Mouse (Mus musculus) hindbrain, embryonic 16.5 days (tissue): Measurements from ENCODE around the gene Srgap2. TPM values are rescaled to one million over a fixed set of nuclear protein-coding genes. Genes with fewer than 3 reads are reported as not detected.
"Not testable (repeated sequence)": the region's sequence is repeated elsewhere in the genome, so short reads cannot be mapped to it uniquely, and the experiment has no call there.

Experiments used
- ATAC-seq: fragments of 200-750 bp; cut with Nextera tagmentation; 2 replicates; pipeline ENCODE4 v1.8.0; 2017; ENCODE audit warnings: moderate TSS enrichment, moderate library complexity
- H3K27ac ChIP-seq: fragments of 300-500 bp; sonication (generic); 2 replicates; pipeline ENCODE4 v1.5.1; 2014; ENCODE audit warnings: low read depth, mild to moderate bottlenecking, control low read depth, low read length, moderate library complexity
- H3K27me3 ChIP-seq: fragments of 300-500 bp; sonication (generic); replicated peaks from 2 replicates; pipeline ENCODE4 v1.6.1; 2014; ENCODE audit warnings: low read length; ENCODE audit not compliant: control insufficient read depth, insufficient read depth
- H3K36me3 ChIP-seq: fragments of 300-500 bp; sonication (generic); 2 replicates; pipeline ENCODE4 v1.6.1; 2014; ENCODE audit warnings: mild to moderate bottlenecking, low read length, moderate library complexity, mixed read lengths; ENCODE audit not compliant: control insufficient read depth, insufficient read depth
- H3K4me1 ChIP-seq: fragments of 300-500 bp; sonication (generic); 2 replicates; pipeline ENCODE4 v1.6.1; 2014; ENCODE audit warnings: low read depth, low read length; ENCODE audit not compliant: control insufficient read depth, insufficient read depth
- H3K4me2 ChIP-seq: fragments of 300-500 bp; sonication (generic); 2 replicates; pipeline ENCODE4 v1.6.1; 2014; ENCODE audit warnings: mild to moderate bottlenecking, low read length, control low read depth, moderate library complexity
- H3K4me3 ChIP-seq: fragments of 300-500 bp; sonication (generic); 2 replicates; pipeline ENCODE4 v1.5.1; 2014; ENCODE audit warnings: mild to moderate bottlenecking, low read length, control low read depth, moderate library complexity
- H3K9ac ChIP-seq: fragments of 300-500 bp; sonication (generic); 2 replicates; pipeline ENCODE4 v1.6.1; 2014; ENCODE audit warnings: low read depth, mild to moderate bottlenecking, control low read depth, low read length, moderate library complexity
- H3K9me3 ChIP-seq: fragments of 300-500 bp; sonication (generic); 2 replicates; pipeline ENCODE4 v1.6.1; 2014; ENCODE audit warnings: mild to moderate bottlenecking, low read length, moderate library complexity; ENCODE audit not compliant: control insufficient read depth
- WGBS: fragments of 180-500 bp; shearing (Covaris S2); extraction: QIAGEN DNeasy Blood & Tissue Kit; methylation state at CpG from one replicate; pipeline ENCODE4 v1.1.7; 2014; 5-methylcytosine and 5-hydroxymethylcytosine counted together
- polyA plus RNA-seq: library from polyadenylated mRNA; unstranded; fragments of >200 nt; fragmentation: Nextera tagmentation; extraction: Ambion mirVana; gene quantifications from 2 replicates; pipeline ENCODE4 v1.2.1, GENCODE M21; 2015

The Srgap2 gene
- polyA plus RNA-seq, 1 experiment from 2014 or later, result 24.6 TPM

DNA sequence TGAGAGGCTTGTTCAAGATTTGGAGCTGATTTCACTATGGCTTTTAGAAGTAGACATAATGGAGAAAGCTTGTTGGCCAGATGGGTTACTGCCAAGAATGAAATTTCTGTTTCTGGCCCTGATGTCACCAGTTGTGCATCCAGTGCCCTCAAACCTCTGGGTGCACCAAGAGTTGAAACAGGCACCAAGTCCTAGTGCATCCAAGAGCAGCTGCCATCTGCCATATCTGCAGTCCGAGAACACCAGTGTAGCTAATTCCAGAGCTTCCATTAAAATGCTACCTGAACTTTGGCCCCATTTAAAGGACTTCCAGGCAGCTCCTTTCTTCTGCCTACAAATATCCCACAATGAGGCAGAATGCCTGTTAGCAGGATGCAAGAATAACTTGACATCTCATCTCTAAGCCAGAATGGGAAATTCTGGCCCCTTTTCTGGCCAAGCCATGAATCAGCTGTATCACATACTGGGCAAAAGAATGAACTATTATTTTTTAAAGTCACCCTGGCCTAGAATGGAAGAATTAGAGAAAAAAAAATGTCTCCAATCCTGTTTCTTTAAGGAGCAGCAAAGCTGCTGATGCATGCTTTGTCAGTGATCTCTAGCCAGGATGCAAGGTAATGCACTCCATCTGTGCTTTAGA lies 180.1 kb downstream of the Srgap2 start:
- Histone ChIP-seq H3K4me2 (no peak overlapping the region), H3K27me3 (no peaks in the 10 kb centered on the region), H3K4me3 (no peak overlapping the region), H3K9me3 (no peaks in the 10 kb centered on the region), H3K4me1 (no peaks in the 10 kb centered on the region), H3K27ac (no peak overlapping the region), H3K9ac (no peak overlapping the region), H3K36me3 (peaks cover 12% of the 10 kb centered on the region)
- no peak for ATAC-seq
- 42% methylated on average over 1 of the region's 1 CpGs for WGBS

DNA sequence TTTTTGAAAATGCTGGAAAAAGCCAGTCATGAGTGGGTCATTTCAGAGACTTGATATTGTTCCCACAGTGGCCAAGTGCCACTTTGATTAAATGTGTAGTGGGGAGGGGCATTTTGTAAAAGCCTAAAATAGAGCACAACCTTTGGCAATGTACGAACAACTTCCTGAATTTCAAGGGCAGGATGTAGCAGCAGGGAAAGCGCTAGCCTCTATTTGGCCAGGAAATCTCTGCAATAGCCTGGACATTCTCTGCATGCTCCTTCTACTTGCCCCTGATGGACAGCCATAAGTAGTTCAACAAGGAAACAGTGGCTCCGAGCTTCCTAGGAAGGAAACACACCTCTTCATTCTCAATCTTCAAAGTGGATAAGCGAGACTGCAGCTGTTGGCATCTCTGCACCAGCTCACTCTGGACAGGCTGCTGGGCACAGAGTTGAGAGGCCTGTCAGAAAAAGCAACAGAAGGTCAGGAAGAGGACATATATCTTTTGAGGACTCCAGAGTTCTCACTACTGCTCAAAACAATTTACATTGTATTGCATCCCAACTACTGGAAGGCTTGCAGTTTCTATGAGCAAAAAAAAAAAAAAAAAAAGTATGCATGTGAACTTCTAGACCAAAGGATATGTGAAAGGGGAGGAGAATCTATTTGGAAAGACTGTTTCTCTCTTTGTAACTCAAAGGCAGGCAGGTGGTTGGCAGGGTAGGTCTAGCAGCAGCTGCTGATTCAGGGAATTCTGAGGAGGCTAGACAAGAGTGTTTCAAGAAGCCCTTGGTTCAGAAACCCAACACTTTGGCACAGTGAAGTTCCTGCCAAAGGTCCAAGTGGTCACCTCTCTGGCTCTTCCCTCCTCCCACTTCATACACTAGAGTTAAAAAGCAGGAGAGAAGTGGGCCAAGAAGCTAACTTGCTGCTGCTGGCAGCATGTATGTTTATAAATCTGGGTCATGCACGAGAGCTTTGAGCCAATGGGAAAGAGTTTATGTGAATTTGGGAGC lies 181.4 kb downstream of the Srgap2 start:
- no peak for ATAC-seq
- Histone ChIP-seq H3K9ac (no peak overlapping the region), H3K4me2 (no peak overlapping the region), H3K4me3 (no peak overlapping the region), H3K27ac (no peak overlapping the region), H3K27me3 (no peaks in the 10 kb centered on the region), H3K9me3 (no peaks in the 10 kb centered on the region), H3K4me1 (no peaks in the 10 kb centered on the region), H3K36me3 (peaks cover 12% of the 10 kb centered on the region)
- WGBS, result 82% methylated on average over 5 of the region's 5 CpGs

DNA sequence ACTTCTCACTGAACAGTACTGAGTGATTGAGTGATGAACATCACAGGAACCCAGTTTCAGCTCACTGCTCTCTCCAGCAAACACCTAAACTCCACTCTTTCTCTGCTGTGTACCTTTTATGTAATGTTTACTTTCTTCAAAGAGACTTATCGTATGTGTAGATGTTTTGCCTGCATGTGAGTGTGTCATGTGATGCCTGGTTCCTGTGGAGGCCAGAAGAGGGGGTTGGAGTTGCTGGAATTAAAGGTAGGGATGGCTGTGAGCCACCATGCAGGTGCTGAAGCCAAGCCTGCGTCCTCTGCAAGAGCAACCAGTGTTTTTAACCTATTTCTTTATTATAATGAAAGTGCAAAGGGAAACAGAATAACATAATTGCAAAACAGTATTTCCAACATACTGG lies 182.5 kb downstream of the Srgap2 start:
- peaks cover 12% of the 10 kb centered on the region for H3K36me3 ChIP-seq
- H3K4me2 ChIP-seq, result no peak overlapping the region
- no peak overlapping the region for H3K27ac ChIP-seq
- no peaks in the 10 kb centered on the region for H3K4me1 ChIP-seq
- no peaks in the 10 kb centered on the region for H3K9me3 ChIP-seq
- no peak for ATAC-seq
- H3K4me3 ChIP-seq, result no peak overlapping the region
- H3K9ac ChIP-seq, result no peak overlapping the region
- WGBS, result 88% methylated on average over 2 of the region's 2 CpGs
- no peaks in the 10 kb centered on the region for H3K27me3 ChIP-seq

DNA sequence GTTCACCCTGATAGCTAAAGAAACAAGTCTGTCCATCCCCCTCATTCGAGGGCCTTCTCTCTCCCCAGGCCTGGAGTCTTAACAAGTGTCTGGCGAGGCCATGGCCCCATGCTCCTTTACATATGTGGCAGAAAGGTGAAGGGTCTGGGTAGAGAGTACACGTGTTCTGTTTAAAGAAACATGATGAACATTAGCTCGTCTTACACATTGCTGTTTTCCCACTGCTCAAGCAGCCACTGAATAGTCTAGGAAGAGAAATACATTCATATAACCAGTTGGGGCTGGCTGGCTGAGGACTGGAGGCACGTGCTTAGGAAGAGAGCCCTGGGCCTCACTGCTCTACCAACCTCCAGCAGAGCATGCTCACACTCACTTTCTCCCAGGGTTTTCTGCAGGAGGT lies 191.1 kb downstream of the Srgap2 start:
- Histone ChIP-seq H3K9ac (no peak overlapping the region), H3K4me2 (no peak overlapping the region), H3K36me3 (peaks cover 11% of the 10 kb centered on the region; the same call in 1 of the 2 replicates), H3K4me3 (no peak overlapping the region), H3K27me3 (no peaks in the 10 kb centered on the region), H3K9me3 (no peaks in the 10 kb centered on the region), H3K27ac (peak overlapping the region; percentile 5; the same call in 1 of the 2 replicates), H3K4me1 (no peaks in the 10 kb centered on the region)
- 65% methylated on average over 5 of the region's 5 CpGs for WGBS
- no peak; the same call in 1 of the 2 replicates for ATAC-seq

DNA sequence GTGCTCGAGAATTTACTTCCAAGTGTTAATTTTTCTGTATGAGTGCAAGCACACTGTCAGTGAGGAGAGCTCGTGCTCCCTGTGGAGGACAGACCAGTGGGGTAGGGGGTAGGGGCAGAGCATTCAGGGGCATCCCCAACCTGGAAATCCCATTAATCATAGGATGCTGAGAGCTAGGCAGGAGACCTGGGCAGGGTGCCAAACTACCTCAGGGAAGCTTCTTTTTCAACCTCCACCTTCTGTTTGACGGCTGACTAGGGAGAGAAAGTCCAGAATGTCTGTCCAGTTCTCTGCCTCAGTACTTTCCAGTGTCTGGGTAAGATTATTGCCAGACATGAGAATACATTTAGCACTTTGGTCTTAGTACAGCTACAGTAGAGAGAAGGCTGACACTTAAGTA lies 191.5 kb downstream of the Srgap2 start:
- ATAC-seq, result peak; percentile 67; the same call in 1 of the 2 replicates
- WGBS, result 41% methylated on average over 3 of the region's 3 CpGs
- H3K27ac ChIP-seq, result peak overlapping the region; percentile 44

DNA sequence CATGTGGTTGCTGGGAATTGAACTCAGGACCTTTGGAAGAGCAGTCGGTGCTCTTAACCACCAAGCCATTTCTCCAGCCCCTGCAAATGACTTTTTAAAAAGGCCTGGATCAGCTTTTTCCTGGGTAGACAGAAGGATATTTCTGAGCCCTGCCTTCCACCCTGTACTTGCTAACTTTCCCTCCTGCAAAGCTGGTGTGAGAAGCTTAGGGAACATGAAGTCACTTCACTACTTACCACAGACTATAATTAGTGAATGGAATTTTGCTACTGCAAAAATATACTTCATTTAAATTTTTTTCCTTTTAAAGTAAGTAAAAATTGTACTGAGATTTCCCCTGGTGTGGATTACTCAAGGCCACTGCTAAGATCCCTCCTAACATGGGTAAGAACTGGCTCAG lies 196.0 kb downstream of the Srgap2 start:
- H3K4me1 ChIP-seq, result no peaks in the 10 kb centered on the region
- no peak overlapping the region for H3K27ac ChIP-seq
- WGBS, result 91% methylated on average over 1 of the region's 1 CpGs
- H3K9ac ChIP-seq, result no peak overlapping the region
- no peak for ATAC-seq
- no peak overlapping the region for H3K4me2 ChIP-seq
- H3K9me3 ChIP-seq, result no peaks in the 10 kb centered on the region
- H3K4me3 ChIP-seq, result no peak overlapping the region
- peaks cover 16% of the 10 kb centered on the region for H3K36me3 ChIP-seq
- H3K27me3 ChIP-seq, result no peaks in the 10 kb centered on the region

More for the DNA sequence above, 191.5 kb downstream of the Srgap2 start:
- Histone ChIP-seq H3K4me2 (no peak overlapping the region), H3K4me1 (no peaks in the 10 kb centered on the region), H3K27me3 (no peaks in the 10 kb centered on the region), H3K4me3 (no peak overlapping the region), H3K9ac (no peak overlapping the region), H3K36me3 (peaks cover 11% of the 10 kb centered on the region; the same call in 1 of the 2 replicates), H3K9me3 (no peaks in the 10 kb centered on the region)

DNA sequence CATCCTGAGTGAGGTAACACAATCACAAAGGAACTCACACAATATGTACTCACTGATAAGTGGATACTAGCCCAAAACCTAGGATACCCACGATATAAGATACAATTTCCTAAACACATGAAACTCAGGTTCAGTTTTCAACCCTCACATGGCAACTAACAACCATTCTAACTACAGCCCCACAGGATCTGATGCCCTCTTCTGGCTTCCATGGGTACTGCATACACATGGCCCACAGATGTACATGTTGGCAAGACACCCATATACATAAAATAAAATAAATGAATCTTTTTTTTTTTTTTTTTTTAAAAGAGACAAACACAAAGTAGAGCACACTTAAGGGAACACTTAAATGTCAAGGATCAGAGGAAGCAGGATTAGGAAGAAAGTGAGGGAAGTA lies 198.1 kb downstream of the Srgap2 start:
- H3K4me2 ChIP-seq, ATAC-seq, H3K4me3 ChIP-seq, H3K4me1 ChIP-seq, H3K27me3 ChIP-seq, H3K9ac ChIP-seq, H3K9me3 ChIP-seq, H3K27ac ChIP-seq: not testable (repeated sequence)
- H3K36me3 ChIP-seq, result peaks cover 16% of the 10 kb centered on the region
- WGBS, result 100% methylated on average over 1 of the region's 1 CpGs

DNA sequence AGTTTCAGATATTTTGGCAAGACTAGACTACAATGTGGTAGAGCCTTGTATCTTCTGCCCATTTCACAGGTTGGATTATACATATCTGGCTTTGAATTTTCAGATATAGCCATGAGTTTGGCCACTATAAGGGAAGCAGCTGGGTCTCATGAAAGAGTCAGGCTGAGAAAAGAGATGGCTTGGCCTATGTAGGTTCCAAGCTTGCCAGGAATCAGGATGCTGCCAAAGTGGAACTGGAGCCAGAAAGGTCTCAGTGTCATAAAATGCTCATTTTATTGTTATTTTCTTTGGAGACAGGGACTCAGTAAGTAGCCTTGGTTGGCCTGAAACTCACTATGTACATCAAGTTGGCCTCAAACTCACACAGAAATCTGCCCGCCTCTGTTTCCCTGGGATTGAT lies 200.0 kb downstream of the Srgap2 start:
- H3K27me3 ChIP-seq, result no peaks in the 10 kb centered on the region
- no peaks in the 10 kb centered on the region for H3K9me3 ChIP-seq
- WGBS, result 87% methylated on average over 1 of the region's 1 CpGs

DNA sequence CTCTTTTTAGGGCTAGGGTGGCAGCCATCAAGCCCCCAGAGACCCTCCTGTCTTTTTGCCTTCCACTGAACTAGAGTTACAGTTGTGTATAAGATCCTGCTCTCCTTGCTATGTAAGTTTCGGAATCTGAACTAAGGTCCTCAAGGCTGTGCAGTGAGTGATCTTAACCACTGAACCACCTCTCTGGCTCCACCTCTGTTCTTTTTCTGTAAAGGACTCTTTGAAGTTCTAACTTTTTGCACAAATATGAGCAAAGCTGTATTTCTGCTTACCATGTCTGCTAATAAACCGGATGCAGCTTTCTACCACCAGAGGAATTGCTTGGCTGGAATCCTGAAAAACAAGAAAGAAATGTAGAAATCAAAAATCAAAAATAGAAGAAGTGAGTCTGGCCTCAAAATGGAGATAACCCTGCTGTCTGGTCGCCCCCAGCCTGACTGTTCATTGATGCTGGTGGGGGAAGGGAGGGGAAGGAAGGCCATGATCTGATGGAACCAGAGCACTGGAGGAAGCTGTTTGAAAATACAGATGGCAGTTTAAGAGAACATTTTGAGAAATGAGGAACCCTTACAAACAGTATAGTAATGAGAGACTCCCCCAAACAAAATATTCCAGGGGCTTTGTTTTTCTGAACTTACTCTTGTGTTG lies 202.2 kb downstream of the Srgap2 start:
- Histone ChIP-seq H3K27ac (no peak overlapping the region), H3K4me1 (no peaks in the 10 kb centered on the region)
- 89% methylated on average over 3 of the region's 3 CpGs for WGBS

More for the DNA sequence above, 200.0 kb downstream of the Srgap2 start:
- H3K27ac ChIP-seq, result no peak overlapping the region
- peaks cover 14% of the 10 kb centered on the region for H3K36me3 ChIP-seq
- H3K4me1 ChIP-seq, result no peaks in the 10 kb centered on the region
- no peak for ATAC-seq
- H3K4me3 ChIP-seq, result no peak overlapping the region
- no peak overlapping the region for H3K9ac ChIP-seq
- no peak overlapping the region for H3K4me2 ChIP-seq

More for the DNA sequence above, 202.2 kb downstream of the Srgap2 start:
- no peak for ATAC-seq
- Histone ChIP-seq H3K4me2 (no peak overlapping the region), H3K9me3 (no peaks in the 10 kb centered on the region), H3K9ac (no peak overlapping the region), H3K4me3 (no peak overlapping the region), H3K36me3 (peaks cover 13% of the 10 kb centered on the region), H3K27me3 (no peaks in the 10 kb centered on the region)
